Mouse (Mus musculus) erythroblast, embryonic 14.5 days (primary cell): ENCODE measurements around the gene Sf3b2.

Experiments used
- GATA1 ChIP-seq: IDR thresholded peaks from 2 replicates; pipeline ENCODE4 v1.6.1; 2012; ENCODE audit warnings: low read length, inconsistent platforms, mixed read lengths
- TAL1 ChIP-seq: IDR thresholded peaks from 3 replicates; pipeline ENCODE4 v1.6.1; 2012; ENCODE audit warnings: low read length, inconsistent platforms, mixed read lengths

GRCm38 (mm10) chr19:5257140-5257539 is 38.1 kb downstream of the Sf3b2 start:
- TF ChIP-seq GATA1 (no peak), TAL1 (no peak)
